Mouse (Mus musculus) large intestine, adult 2 months (tissue): ENCODE measurements around the gene Psmd9. TPM values are rescaled to one million over a fixed set of nuclear protein-coding genes. Genes with fewer than 3 reads are reported as not detected.

Experiments
- DNase-seq: peaks from one replicate; pipeline ENCODE4 v3.0.0-alpha.2; 2012; ENCODE audit warnings: low read depth, low spot score
- WGBS: fragments of 180-500 bp; shearing (Covaris S2); methylation state at CpG from one replicate; pipeline ENCODE4 v1.1.7; 2018; 5-methylcytosine and 5-hydroxymethylcytosine counted together
- polyA plus RNA-seq: library from polyadenylated mRNA; depleted of rRNA; stranded (reverse); fragments of >200 nt; gene quantifications from 2 replicates; pipeline ENCODE4 v1.2.3, GENCODE M21; 2012

Psmd9 gene
- polyA plus RNA-seq, 1 experiment = 22.0 TPM

DNA sequence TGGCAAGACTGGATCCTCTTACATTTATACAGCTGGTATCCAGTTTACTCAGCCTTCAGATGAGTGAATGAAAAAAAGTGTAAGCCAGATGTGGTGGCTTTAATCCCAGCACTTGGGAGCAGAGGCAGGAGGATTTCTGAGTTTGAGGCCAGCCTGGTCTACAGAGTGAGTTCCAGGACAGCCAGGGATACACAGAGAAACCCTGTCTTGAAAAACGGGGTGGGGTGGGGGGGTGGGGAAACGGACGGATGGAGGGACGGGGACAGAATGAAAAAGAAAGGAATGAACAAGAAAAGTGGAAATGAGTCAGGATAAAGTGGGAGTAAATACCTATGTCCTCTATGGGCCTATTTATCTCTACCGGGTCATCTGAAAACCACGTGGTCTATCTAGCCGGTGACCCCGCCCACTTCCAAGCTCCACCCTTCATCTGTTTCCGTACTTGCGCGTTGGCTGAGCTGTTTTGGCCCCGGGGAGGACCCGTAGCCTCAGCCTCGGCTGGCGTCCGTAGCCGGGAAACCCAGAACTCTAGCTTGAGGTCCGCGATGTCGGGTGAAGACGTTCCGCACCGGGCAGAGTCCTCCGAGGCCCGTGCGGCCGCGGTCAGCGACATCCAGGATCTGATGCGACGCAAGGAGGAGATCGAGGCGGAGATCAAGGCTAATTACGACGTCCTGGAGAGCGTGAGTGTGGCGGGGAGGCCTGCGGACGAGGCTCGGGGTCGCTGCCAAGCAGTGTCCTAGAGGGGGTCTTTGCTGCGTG, 58.7 kb downstream of the Psmd9 start:
- 2% methylated on average over 42 of the region's 42 CpGs for WGBS
- peak; percentile 82 for DNase-seq

DNA sequence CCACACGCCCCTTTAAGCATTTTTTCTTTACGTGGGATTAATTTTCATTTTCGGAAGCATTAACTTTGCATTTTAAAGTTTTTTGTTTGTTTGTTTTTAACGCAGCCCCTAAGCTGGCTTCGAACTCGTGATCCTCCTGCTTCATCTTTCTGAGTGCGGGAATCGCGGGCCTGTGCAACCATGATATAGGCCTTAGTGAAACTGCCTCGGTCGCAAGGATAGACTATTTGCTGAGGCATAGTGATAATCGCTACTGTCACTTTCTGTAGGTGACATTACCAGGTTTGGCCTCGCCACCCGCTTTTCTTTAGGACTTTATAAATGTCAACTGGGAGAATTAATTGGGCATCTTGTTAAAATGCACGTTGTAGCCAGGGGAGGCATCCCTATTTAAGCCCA, 59.3 kb downstream of the Psmd9 start:
- WGBS = 3% methylated on average over 15 of the region's 15 CpGs
- DNase-seq = no peak

- WGBS = 64% methylated on average over 6 of the region's 6 CpGs
- no peak for DNase-seq
Observed at GRCm38 (mm10) chr5:123229296-123229695, 60.1 kb downstream of the Psmd9 start.

- no peak for DNase-seq
- 92% methylated on average over 2 of the region's 2 CpGs for WGBS
Observed at GRCm38 (mm10) chr5:123232180-123232579, 63.0 kb downstream of the Psmd9 start.

DNA sequence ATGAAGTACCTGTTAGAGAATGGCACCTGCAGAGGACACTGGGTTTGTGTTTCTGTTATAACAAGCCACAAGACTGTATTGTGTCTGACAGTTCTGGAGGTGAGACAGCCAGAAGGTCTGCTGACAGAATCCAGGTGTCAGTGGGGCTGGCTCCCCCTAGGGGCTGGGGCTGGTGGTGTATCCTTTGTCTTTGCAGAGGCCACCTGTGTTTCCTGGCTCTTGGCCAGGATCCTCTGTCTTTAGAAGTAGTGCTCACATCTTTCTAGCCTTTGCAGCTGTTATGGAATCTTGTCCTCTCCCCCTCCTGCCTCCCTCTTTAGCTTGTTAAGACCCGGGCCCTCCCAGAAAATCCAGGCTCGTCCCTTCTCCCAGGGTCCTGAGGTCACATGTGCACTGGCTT, 66.5 kb downstream of the Psmd9 start:
- 33% methylated on average over 2 of the region's 2 CpGs for WGBS
- peak; percentile 47 for DNase-seq

DNA sequence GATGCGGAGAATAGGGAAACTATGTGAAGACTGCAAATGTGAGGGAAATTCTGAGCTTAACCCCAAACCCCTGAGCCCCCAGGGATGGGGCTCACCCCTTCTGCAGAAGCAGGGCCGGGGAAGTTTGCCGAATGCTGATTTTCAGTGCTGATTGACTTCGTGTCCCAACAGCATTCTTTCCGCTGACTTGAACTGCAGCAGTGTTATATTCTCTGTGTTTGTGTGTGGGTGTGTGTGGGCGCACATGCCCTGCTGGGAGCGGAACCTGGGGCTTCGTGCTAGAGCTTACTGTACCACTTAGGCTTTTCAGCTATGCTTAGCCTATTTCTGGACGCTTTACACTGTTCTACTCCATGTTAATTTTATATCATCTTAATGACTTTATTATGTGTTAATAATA, 67.2 kb downstream of the Psmd9 start:
- DNase-seq = no peak
- WGBS = 91% methylated on average over 9 of the region's 9 CpGs

GRCm38 (mm10) chr5:123239501-123239900, 70.3 kb downstream of the Psmd9 start:
- WGBS = 93% methylated on average over 11 of the region's 11 CpGs
- no peak for DNase-seq

- no peak for DNase-seq
- WGBS = 37% methylated on average over 4 of the region's 4 CpGs
Observed at GRCm38 (mm10) chr5:123245518-123245917, 76.3 kb downstream of the Psmd9 start.

- 59% methylated on average over 8 of the region's 8 CpGs for WGBS
- no peak for DNase-seq
Observed at GRCm38 (mm10) chr5:123251390-123251789, 82.2 kb downstream of the Psmd9 start.

GRCm38 (mm10) chr5:123251834-123252233, 82.6 kb downstream of the Psmd9 start, which contains the start of gene Wdr66:
TSS of gene Wdr66 (plus strand) at chr5:123252102.
- no peak for DNase-seq
- 3% methylated on average over 18 of the region's 18 CpGs for WGBS

DNA sequence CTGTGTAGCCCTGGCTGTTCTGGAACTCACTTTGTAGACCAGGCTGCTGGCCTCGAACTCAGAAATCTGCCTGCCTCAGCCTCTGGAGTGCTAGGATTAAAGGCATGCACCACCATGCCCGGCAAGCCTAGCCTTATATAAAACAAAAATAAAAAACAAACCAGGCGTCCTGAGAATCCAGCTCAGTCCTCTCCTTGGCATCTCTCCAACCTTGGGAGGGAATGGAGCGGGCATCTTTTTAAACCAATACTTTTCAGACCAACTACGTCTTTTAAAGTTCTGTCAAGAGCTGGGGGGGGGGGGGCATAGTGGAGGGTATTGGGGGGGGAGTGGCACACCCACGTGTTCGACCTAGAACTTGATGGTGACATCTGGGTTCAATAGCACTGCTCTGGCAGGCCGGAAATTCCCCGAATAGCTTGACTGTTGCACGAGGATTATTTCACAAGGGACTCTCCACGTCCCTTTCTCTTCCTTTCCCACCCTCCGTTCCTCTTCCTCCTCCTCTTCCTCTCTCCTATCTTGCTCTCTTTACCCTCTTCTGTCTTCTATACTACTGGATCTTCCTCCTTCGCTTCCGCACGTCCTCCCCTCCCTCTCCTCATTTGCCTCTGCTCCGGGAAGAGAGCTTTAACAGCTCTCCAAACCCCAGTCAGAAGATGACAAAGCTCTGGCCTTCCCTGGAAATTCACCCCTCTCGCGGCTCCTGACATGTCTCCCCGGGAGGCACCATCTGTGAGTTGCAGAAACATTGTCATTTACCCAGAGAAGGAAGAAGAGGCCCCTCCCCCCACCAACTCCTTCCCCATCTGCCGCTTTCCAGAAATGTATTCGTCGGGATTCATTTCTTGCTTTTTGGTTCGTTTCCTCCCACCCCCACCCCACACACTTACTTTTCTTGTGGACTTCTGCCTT, 87.9 kb downstream of the Psmd9 start:
- whole genome bisulfite sequencing = 41% methylated on average over 23 of the region's 23 CpGs

DNA sequence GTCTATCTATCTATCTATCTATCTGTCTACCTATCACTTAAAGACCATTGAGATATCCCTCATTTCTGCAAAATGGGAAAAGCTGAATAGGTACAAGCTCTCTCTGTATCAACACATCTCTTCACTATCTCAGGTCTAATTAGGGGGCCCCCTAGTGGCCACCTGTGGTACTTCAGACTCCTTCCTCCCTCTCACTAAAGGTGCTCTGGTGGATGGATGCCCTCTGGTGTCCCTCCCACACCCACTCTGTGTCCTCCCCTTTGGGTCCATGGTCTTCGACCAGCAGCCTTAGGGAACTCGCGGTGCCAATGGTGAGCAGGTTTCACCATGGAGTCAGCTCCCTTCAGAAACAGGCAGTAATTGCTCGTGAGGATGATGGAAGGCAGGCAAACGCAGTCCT, 89.8 kb downstream of the Psmd9 start:
- DNase-seq = peak; percentile 10
- 42% methylated on average over 5 of the region's 5 CpGs for WGBS

More for the DNA sequence above, 87.9 kb downstream of the Psmd9 start:
- no peak for DNase-seq

DNA sequence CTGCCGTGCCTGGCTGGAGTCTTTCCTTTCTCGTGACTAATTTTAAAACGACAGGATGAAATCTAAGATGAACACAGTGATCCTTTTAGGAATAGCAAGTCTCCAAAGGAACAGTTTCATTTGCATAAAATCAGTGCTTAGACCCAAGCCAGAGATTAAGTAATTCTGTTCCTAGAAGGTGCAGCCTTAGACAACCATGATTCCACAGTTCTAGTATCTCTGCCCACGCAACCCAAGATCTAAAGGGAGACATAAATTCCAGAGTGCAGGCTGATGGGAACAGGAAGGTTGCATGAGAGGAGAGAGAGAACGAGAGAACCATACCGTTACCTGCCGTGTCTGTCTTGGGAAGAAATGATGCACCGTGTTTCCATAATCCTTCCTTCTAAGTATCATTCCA, 91.5 kb downstream of the Psmd9 start:
- 78% methylated on average over 8 of the region's 8 CpGs for WGBS

GRCm38 (mm10) chr5:123266909-123267308, 97.7 kb downstream of the Psmd9 start:
- WGBS = 82% methylated on average over 3 of the region's 3 CpGs
- no peak for DNase-seq

More for the DNA sequence above, 91.5 kb downstream of the Psmd9 start:
- no peak for DNase-seq

DNA sequence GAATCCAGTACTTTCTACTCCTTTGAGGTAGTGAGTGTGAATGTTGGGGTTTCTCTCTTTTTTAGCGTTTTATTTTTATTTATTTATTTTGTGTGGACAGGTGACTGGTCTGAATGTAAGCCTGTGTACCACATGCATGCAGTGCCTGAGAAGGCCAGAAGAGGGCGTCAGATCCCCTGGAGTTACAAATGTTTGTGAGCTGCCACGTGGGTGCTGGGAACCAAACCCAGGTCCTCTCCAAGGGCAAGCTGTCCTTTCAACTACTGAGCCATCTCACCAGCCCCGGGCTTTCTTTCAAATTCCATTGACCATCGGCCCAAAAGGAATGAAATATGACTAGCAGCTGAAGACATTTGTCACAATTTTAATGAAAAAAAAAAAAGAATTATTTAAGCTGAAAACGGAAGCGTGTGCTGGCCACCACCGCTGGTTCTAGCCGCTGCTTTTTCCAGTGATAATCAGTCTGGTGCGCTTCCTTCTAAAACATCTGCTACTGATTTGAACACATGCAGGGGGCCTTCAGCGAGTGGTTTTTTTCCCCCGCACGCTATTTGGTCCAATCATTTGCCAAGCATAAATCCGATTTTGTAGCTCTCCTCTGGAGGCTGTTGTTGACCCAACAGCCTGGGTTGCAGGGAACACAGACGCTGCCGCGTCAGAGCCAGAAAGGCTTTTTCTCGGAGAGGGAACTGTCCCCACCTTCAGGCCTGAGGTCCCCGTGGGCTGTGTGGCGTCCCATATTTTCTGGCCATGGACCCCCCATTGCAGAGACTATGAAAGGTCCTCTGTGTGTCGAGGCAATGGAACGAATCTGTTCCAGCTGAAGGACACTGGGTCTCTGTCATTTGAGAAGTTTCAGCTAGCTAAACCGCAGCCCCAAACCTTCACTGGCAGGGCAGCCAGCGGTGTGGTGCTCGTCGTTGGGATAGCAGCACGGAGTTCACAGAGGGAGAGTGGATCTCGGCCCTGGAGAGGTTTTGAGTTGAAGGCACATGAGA, 99.6 kb downstream of the Psmd9 start:
- no peak for DNase-seq
- WGBS = 83% methylated on average over 28 of the region's 28 CpGs

DNA sequence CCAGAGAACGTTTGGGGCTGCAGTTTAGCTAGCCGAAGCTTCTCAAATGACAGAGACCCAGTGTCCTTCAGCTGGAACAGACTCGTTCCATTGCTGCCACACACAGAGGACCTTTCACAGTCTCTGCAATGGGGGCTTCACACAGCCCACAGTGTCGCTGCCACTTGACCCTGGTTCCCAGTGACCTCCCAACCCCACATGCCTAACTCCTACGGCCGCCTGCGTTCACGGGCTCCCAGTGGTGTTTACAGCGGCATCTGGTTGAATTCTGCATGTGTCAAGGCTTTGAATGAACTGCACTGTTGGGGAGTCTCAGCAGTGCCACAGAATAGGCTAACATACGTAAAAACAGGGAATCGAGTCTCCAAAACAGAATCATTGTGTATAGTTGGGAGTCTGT, 101.7 kb downstream of the Psmd9 start:
- DNase-seq = no peak
- 67% methylated on average over 11 of the region's 11 CpGs for WGBS

GRCm38 (mm10) chr5:123272927-123273326, 103.7 kb downstream of the Psmd9 start:
- DNase-seq = no peak
- WGBS = 74% methylated on average over 5 of the region's 5 CpGs

- 73% methylated on average over 9 of the region's 9 CpGs for WGBS
- DNase-seq = no peak
Observed at GRCm38 (mm10) chr5:123276636-123277341, 107.6 kb downstream of the Psmd9 start.

DNA sequence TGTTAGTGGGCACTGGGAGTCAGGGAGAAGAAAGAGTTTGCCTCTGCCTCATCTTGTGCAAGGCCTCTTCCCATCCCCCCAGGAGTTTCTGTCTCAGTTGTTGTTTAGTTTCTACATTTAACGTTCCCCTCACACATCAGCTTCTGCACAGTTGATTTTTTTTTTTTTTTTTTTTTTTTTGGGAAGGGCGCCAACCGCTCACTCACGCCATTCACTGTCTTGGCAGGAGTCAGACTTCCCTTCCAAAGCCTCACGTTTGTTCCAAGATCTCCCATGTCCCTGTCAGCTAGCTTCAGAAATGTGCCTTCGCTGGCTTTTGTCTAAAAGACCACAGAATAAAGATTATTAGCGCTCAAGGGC, 108.1 kb downstream of the Psmd9 start:
- WGBS = 42% methylated on average over 7 of the region's 7 CpGs
- no peak for DNase-seq
